Mouse (Mus musculus): ENCODE results near the gene Exoc3l4.

- TF ChIP-seq CTCF (IDR thresholded peaks at IDR 0.05; ENCODE audit: low read depth) (no peak), EP300 (optimal IDR thresholded peaks at IDR 0.05) (peak; percentile 66)
Measured at GRCm38 (mm10) chr12:111471119-111471518, 54.3 kb downstream of the Exoc3l4 start.

All from stomach, postnatal 0 days (tissue).